Mouse (Mus musculus): Measurements from ENCODE around the gene Slc1a4.

DNA sequence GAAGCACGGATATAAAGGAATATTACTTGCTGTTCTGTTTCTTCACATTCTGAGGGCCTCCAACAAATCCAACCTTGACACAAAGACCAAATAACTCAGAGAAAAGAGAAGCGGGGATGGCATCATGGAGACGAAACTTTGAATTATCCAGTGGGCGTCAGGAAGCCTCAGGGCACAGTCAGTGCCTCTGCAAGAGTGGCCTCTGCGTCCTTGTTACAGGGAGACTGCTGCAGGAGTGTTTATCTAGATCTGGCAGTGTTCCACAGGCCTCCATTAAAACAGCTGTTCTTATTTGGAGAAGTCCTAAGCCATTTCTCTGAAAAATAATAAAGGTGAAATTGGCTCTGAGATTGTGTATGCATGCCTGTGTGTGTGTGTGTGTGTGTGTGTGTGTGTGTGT is 51.5 kb downstream of the Slc1a4 start:
- TF ChIP-seq CTCF (IDR thresholded peaks at IDR 0.05; ENCODE audit: low read depth) (no peak), EP300 (IDR thresholded peaks at IDR 0.05; ENCODE audit: low read depth) (no peak)

All from liver, embryonic 14.5 days (tissue).